Mouse (Mus musculus) heart, adult 2 months (tissue): ENCODE measurements around the gene Pacsin2.

Experiments
- CTCF ChIP-seq: fragments of 200-600 bp; IDR thresholded peaks from 2 replicates; pipeline ENCODE4 v1.8.1; 2022; ENCODE audit warnings: antibody characterized with exemption, mild to moderate bottlenecking, moderate library complexity
- EP300 ChIP-seq: fragments of 200-500 bp; IDR thresholded peaks from 2 replicates; pipeline ENCODE4 v1.6.1; 2011; ENCODE audit warnings: low read depth, low read length, control low read depth; ENCODE audit not compliant: insufficient read depth
- POLR2A ChIP-seq: fragments of 200-500 bp; IDR thresholded peaks from 2 replicates; pipeline ENCODE4 v1.6.1; 2011; ENCODE audit warnings: mild to moderate bottlenecking, low read depth, low read length, control low read depth; ENCODE audit not compliant: insufficient read depth

DNA sequence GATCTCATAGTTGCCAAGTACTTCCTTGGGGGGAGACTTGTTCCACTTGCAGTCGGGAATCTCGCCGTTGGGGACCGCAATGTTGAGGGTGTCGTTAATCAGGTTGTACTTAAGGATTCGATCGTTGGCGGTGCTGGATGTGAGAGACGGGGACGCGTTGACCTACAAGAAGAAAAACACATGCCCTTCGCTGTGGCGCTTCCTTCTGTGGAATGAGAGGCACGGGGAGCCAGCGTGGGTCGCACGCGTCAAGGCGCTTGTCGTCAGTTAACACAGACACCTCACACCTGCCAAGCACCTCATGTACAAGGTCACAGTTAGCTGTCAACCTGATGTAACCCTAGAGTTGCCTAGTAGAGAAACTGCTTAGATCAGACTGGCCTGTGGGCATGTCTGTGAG is 25.1 kb upstream of the Pacsin2 start:
- no peak for TF ChIP-seq CTCF
- peak; percentile 48; the same call in 1 of the 2 replicates for TF ChIP-seq POLR2A
- TF ChIP-seq EP300: peak; percentile 78; the same call in 1 of the 2 replicates
